Mouse (Mus musculus): ENCODE data around the gene Nav2.

- no peak for TF ChIP-seq CTCF (IDR thresholded peaks at IDR 0.05; ENCODE audit: low read depth, low read length)
- no peak for TF ChIP-seq GATA1 (IDR thresholded peaks at IDR 0.05; ENCODE audit: borderline replicate concordance, low read length)
- TF ChIP-seq GATA2 (IDR thresholded peaks at IDR 0.05; ENCODE audit: borderline replicate concordance, low read depth, low read length): no peak
- TF ChIP-seq POLR2AphosphoS5 (IDR thresholded peaks at IDR 0.05; ENCODE audit: insufficient replicate concordance, low read depth, low read length): no peak
- TF ChIP-seq TAL1 (conservative IDR thresholded peaks at IDR 0.05; ENCODE audit: low read depth, low read length): no peak
Observed at GRCm38 (mm10) chr7:49018478-49018914, 110.0 kb downstream of the Nav2 start.
